ENCODE assay signal across 8 mouse cellular contexts in genomic region chr1:171412446-171412845, GRCm38 (mm10). TPM values are rescaled to one million over a fixed set of nuclear protein-coding genes. Genes with fewer than 3 reads are reported as not detected.
DNase-seq lines count a peak whose midpoint lies in the region; ATAC-seq lines count a peak whose summit lies in the region.

No protein-coding gene starts in this region.

- ATAC-seq in heart, embryonic 11.5 days (replicated peaks; ENCODE audit: insufficient number of reproducible peaks, low FRiP score, low TSS enrichment), result no peak
- no peak for ATAC-seq in limb, embryonic 15.5 days (ENCODE audit: insufficient number of reproducible peaks, low FRiP score, low TSS enrichment, low read depth)

- H3K9ac ChIP-seq in heart, embryonic 11.5 days (ENCODE audit: low read depth, low read length), result peak overlapping the region; percentile 93
- H3K9ac ChIP-seq in limb, embryonic 15.5 days, result peak overlapping the region; percentile 91; the same call in 1 of the 2 replicates

- WGBS in heart, embryonic 11.5 days (ENCODE audit: insufficient replicate concordance), result 60% methylated on average over 3 of the region's 3 CpGs
- 41% methylated on average over 3 of the region's 3 CpGs for WGBS in limb, embryonic 15.5 days

- peak overlapping the region; percentile 98 for H3K4me3 ChIP-seq in heart, embryonic 11.5 days (ENCODE audit: low read depth, low read length)
- H3K4me3 ChIP-seq in limb, embryonic 15.5 days, result peak overlapping the region; percentile 83

- peaks cover 4% of the 10 kb centered on the region for H3K4me1 ChIP-seq in heart, embryonic 11.5 days (ENCODE audit: control insufficient read depth, insufficient read depth, low read length)
- H3K4me1 ChIP-seq in limb, embryonic 15.5 days, result peaks cover 18% of the 10 kb centered on the region; the same call in 1 of the 2 replicates

- no peaks in the 10 kb centered on the region for H3K27me3 ChIP-seq in heart, embryonic 11.5 days (ENCODE audit: control insufficient read depth, insufficient read depth, low read length)
- peaks cover 9% of the 10 kb centered on the region; the same call in 1 of the 2 replicates for H3K27me3 ChIP-seq in limb, embryonic 15.5 days

- peak overlapping the region; percentile 80 for H3K4me2 ChIP-seq in heart, embryonic 11.5 days
- peak overlapping the region; percentile 67 for H3K4me2 ChIP-seq in limb, embryonic 15.5 days

- peak; percentile 25 to 51 for DNase-seq in cerebellum, postnatal 10 days
- no peak for DNase-seq in cerebellum, postnatal 4 days (ENCODE audit: low spot score in 2 of 2)
- DNase-seq in thymus, postnatal 0 days (ENCODE audit: low spot score), result peak; percentile 45
- no peak for DNase-seq in thymus, postnatal 36 days
- peak; percentile 59 for DNase-seq in retina, embryonic 14.5 days (ENCODE audit: low spot score)
- no peak for DNase-seq in spleen, adult 12 weeks (ENCODE audit: low spot score)

- peaks cover 13% of the 10 kb centered on the region for H3K36me3 ChIP-seq in heart, embryonic 11.5 days (ENCODE audit: control insufficient read depth, insufficient read depth, low read length)
- H3K36me3 ChIP-seq in limb, embryonic 15.5 days, result peaks cover 24% of the 10 kb centered on the region

- no peaks in the 10 kb centered on the region for H3K9me3 ChIP-seq in heart, embryonic 11.5 days (replicated peaks; ENCODE audit: control insufficient read depth, low read length)
- no peaks in the 10 kb centered on the region for H3K9me3 ChIP-seq in limb, embryonic 15.5 days

- peak overlapping the region; percentile 85; the same call in 1 of the 2 replicates for H3K27ac ChIP-seq in heart, embryonic 11.5 days (ENCODE audit: low read depth, low read length)
- H3K27ac ChIP-seq in limb, embryonic 15.5 days, result peak overlapping the region; percentile 93

RNA-seq across cellular contexts. Expression of gene Usf1, which starts 1.3 kb away (rescaled TPM):
- polyA plus RNA-seq in thymus, postnatal 0 days (2015; fragmentation: Nextera tagmentation; extraction: Ambion mirVana), result 80.7 and 90.6 TPM in 2 replicates
- polyA plus RNA-seq in heart, embryonic 11.5 days (2014; fragmentation: Nextera tagmentation; extraction: Ambion mirVana), result 53.3 and 68.2 TPM in 2 replicates
- 71.1 and 75.8 TPM in 2 replicates for polyA plus RNA-seq in limb, embryonic 15.5 days (2015; fragmentation: Nextera tagmentation; extraction: Ambion mirVana)

RNA-seq across cellular contexts. Expression of gene Tstd1, which starts 6.2 kb away (rescaled TPM):
- 4.7 and 4.8 TPM in 2 replicates for polyA plus RNA-seq in thymus, postnatal 0 days (2015; fragmentation: Nextera tagmentation; extraction: Ambion mirVana)
- 0.45 and 1.7 TPM in 2 replicates for polyA plus RNA-seq in heart, embryonic 11.5 days (2014; fragmentation: Nextera tagmentation; extraction: Ambion mirVana)
- 5.2 and 8.5 TPM in 2 replicates for polyA plus RNA-seq in limb, embryonic 15.5 days (2015; fragmentation: Nextera tagmentation; extraction: Ambion mirVana)

RNA-seq across cellular contexts. Expression of gene Arhgap30, which starts 23.7 kb away (rescaled TPM):
- polyA plus RNA-seq in thymus, postnatal 0 days (2015; fragmentation: Nextera tagmentation; extraction: Ambion mirVana), result 64.2 and 73.2 TPM in 2 replicates
- 0.18 and 0.44 TPM in 2 replicates for polyA plus RNA-seq in heart, embryonic 11.5 days (2014; fragmentation: Nextera tagmentation; extraction: Ambion mirVana)
- polyA plus RNA-seq in limb, embryonic 15.5 days (2015; fragmentation: Nextera tagmentation; extraction: Ambion mirVana), result 2.9 and 3.2 TPM in 2 replicates

RNA-seq across cellular contexts. Expression of gene F11r, which starts 24.9 kb away (rescaled TPM):
- 15.4 and 22.7 TPM in 2 replicates for polyA plus RNA-seq in thymus, postnatal 0 days (2015; fragmentation: Nextera tagmentation; extraction: Ambion mirVana)
- polyA plus RNA-seq in heart, embryonic 11.5 days (2014; fragmentation: Nextera tagmentation; extraction: Ambion mirVana), result 64.1 and 65.7 TPM in 2 replicates
- polyA plus RNA-seq in limb, embryonic 15.5 days (2015; fragmentation: Nextera tagmentation; extraction: Ambion mirVana), result 68.3 and 70.6 TPM in 2 replicates

RNA-seq across cellular contexts. Expression of gene Nectin4, which starts 42.5 kb away (rescaled TPM):
- polyA plus RNA-seq in thymus, postnatal 0 days (2015; fragmentation: Nextera tagmentation; extraction: Ambion mirVana), result 0.91 and 1.1 TPM in 2 replicates
- 0.08 and 0.20 TPM in 2 replicates for polyA plus RNA-seq in heart, embryonic 11.5 days (2014; fragmentation: Nextera tagmentation; extraction: Ambion mirVana)
- polyA plus RNA-seq in limb, embryonic 15.5 days (2015; fragmentation: Nextera tagmentation; extraction: Ambion mirVana), result 56.3 and 61.5 TPM in 2 replicates

Comparison
In these comparisons a context has a peak if more than half of its experiments do, and no peak if none do; other contexts are left out.
1. DNase-seq: peak in cerebellum, postnatal 10 days (2 of 2), thymus, postnatal 0 days (single experiment) and retina, embryonic 14.5 days (single experiment); none in cerebellum, postnatal 4 days (0 of 2), thymus, postnatal 36 days (0 of 2) and spleen, adult 12 weeks (single experiment).
2. RNA of gene Arhgap30, which starts 23.7 kb away (polyA plus RNA-seq): 64.2 to 73.2 TPM in thymus, postnatal 0 days; 2.9 to 3.2 TPM in limb, embryonic 15.5 days and 0.18 to 0.44 TPM in heart, embryonic 11.5 days; every median in the first group is over 10 times any median in the second.